In genomic region chr3:88950576-88951326, GRCm38 (mm10) we compare ENCODE assay signal across 8 mouse cellular contexts. TPM values are rescaled to one million over a fixed set of nuclear protein-coding genes. Genes with fewer than 3 reads are reported as not detected.
DNase-seq lines count a peak whose midpoint lies in the region; ATAC-seq lines count a peak whose summit lies in the region.

Gene Ash1l, plus strand, starts transcription at chr3:88950622.
Gene Dap3, minus strand, starts transcription at chr3:88951181.

- peak within 1 kb of the TSS; percentile 95 for H3K9ac ChIP-seq in hindbrain, embryonic 13.5 days

- DNase-seq in R1 (ENCODE audit: low read depth, low spot score): peak; percentile 88
- DNase-seq in cerebellum, adult 9-10 months: peak; percentile 81
- peak; percentile 57 to 62 for DNase-seq in frontal cortex, postnatal 25 days (ENCODE audit: low spot score in 2 of 2)
- DNase-seq in layer of hippocampus, postnatal 36 days: peak; percentile 82 to 83
- DNase-seq in lung, postnatal 25 days (ENCODE audit: low spot score): peak; percentile 70
- DNase-seq in right cerebral cortex, adult 18-20 months: peak; percentile 68
- DNase-seq in urinary bladder, adult 2 months (ENCODE audit: low spot score): peak; percentile 77

- peak within 1 kb of the TSS; percentile 100 for H3K27ac ChIP-seq in hindbrain, embryonic 13.5 days

- H3K36me3 ChIP-seq in hindbrain, embryonic 13.5 days: no peaks in the 10 kb centered on the region

- WGBS in hindbrain, embryonic 13.5 days: 1% methylated on average over 37 of the region's 64 CpGs

- peaks cover 43% of the 10 kb centered on the region for H3K4me1 ChIP-seq in hindbrain, embryonic 13.5 days (replicated peaks)

- peak within 1 kb of the TSS; percentile 88 for H3K4me3 ChIP-seq in hindbrain, embryonic 13.5 days

- H3K27me3 ChIP-seq in hindbrain, embryonic 13.5 days: no peaks in the 10 kb centered on the region

- H3K4me2 ChIP-seq in hindbrain, embryonic 13.5 days: peak within 1 kb of the TSS; percentile 90

- ATAC-seq in hindbrain, embryonic 13.5 days (ENCODE audit: low FRiP score): peak; percentile 79

- H3K9me3 ChIP-seq in hindbrain, embryonic 13.5 days: no peaks in the 10 kb centered on the region

RNA-seq across cellular contexts. Expression of gene Ash1l, which starts in this region (rescaled TPM):
- 21.5 and 22.5 TPM in 2 replicates for polyA plus RNA-seq in hindbrain, embryonic 13.5 days (2015; fragmentation: Nextera tagmentation; extraction: Ambion mirVana)
- 10 to 100 TPM; 83.5 to 90.8 TPM for total RNA-seq in layer of hippocampus, postnatal 36 days (2021)
- 20.0 and 23.8 TPM in 2 replicates for polyA plus RNA-seq in urinary bladder, adult 2 months (2012; rRNA removed)

RNA-seq across cellular contexts. Expression of gene Dap3, which starts in this region (rescaled TPM):
- 135 and 140 TPM in 2 replicates for polyA plus RNA-seq in hindbrain, embryonic 13.5 days (2015; fragmentation: Nextera tagmentation; extraction: Ambion mirVana)
- total RNA-seq in layer of hippocampus, postnatal 36 days (2021): 100 to 1,000 TPM; 112 to 118 TPM
- 111 and 117 TPM in 2 replicates for polyA plus RNA-seq in urinary bladder, adult 2 months (2012; rRNA removed)

Comparison
In these comparisons a context has a peak if more than half of its experiments do, and no peak if none do; other contexts are left out.
1. Peak in every context shown above with its lines: DNase-seq, ATAC-seq, H3K4me3 ChIP-seq and H3K27ac ChIP-seq.